Mouse (Mus musculus): ENCODE results near the gene Rasl12.

GRCm38 (mm10) chr9:65382751-65383097 lies 15.6 kb upstream of the Rasl12 start:
- no peak for TF ChIP-seq POLR2A (IDR thresholded peaks at IDR 0.05; ENCODE audit: borderline replicate concordance, extremely low read depth, low read depth, low read length)
- no peak for TF ChIP-seq CTCF (IDR thresholded peaks at IDR 0.05; ENCODE audit: insufficient read depth, low read length)

Data from lung, adult 2 months (tissue).